Comparison of ENCODE assay signal across 8 mouse cellular contexts in genomic region chr3:69318131-69318951, GRCm38 (mm10). TPM values are rescaled to one million over a fixed set of nuclear protein-coding genes. Genes with fewer than 3 reads are reported as not detected.
A peak's percentile ranks its signal among the peaks of the same experiment; 100 is the strongest.
DNase-seq lines count a peak whose midpoint lies in the region; ATAC-seq and TF ChIP-seq lines count a peak whose summit lies in the region.

No protein-coding gene starts in this region.

- peak; percentile 43 to 48 for DNase-seq in cerebellum, adult 2 months
- no peak for DNase-seq in cerebellum, adult 8-10 months
- DNase-seq in c-Kit-positive CD71-positive TER-119-positive erythroid progenitor cells, embryonic 14.5 days (ENCODE audit: low spot score): peak; percentile 71
- DNase-seq in forebrain, postnatal 0 days: peak; percentile 24
- peak; percentile 60 for DNase-seq in urinary bladder, postnatal 25 days (ENCODE audit: low spot score)

- no peak for TF ChIP-seq CTCF in cerebellum, adult 2 months (IDR thresholded peaks at IDR 0.05; ENCODE audit: borderline replicate concordance, insufficient read depth, low read depth, low read length)
- TF ChIP-seq CTCF in forebrain, postnatal 0 days (IDR thresholded peaks at IDR 0.05; ENCODE audit: low read depth): no peak

- no peak overlapping the region for H3K27ac ChIP-seq in cerebellum, adult 2 months (ENCODE audit: insufficient read depth, low read length)
- no peak overlapping the region for H3K27ac ChIP-seq in forebrain, postnatal 0 days (ENCODE audit: low read depth, low read length)
- H3K27ac ChIP-seq in intestine, embryonic 15.5 days: no peak overlapping the region
- H3K27ac ChIP-seq in liver, embryonic 16.5 days (ENCODE audit: low read length): peak overlapping the region; percentile 87
- 0 out of 2 replicates have a peak overlapping the region, but pooled peaks have one; percentile 4 for H3K27ac ChIP-seq in neural tube, embryonic 15.5 days (replicated peaks)

- H3K4me2 ChIP-seq in forebrain, postnatal 0 days (ENCODE audit: low read depth): peak overlapping the region; percentile 92
- peak overlapping the region; percentile 95 for H3K4me2 ChIP-seq in intestine, embryonic 15.5 days (replicated peaks)
- peak overlapping the region; percentile 66 for H3K4me2 ChIP-seq in liver, embryonic 16.5 days (ENCODE audit: low read depth, low read length)
- H3K4me2 ChIP-seq in neural tube, embryonic 15.5 days: peak overlapping the region; percentile 95

- H3K4me3 ChIP-seq in cerebellum, adult 2 months (replicated peaks; ENCODE audit: insufficient read depth, low read depth, low read length): peak overlapping the region; percentile 91
- H3K4me3 ChIP-seq in forebrain, postnatal 0 days (ENCODE audit: low read depth, low read length): peak overlapping the region; percentile 92
- peak overlapping the region; percentile 67 for H3K4me3 ChIP-seq in intestine, embryonic 15.5 days (replicated peaks)
- H3K4me3 ChIP-seq in liver, embryonic 16.5 days (ENCODE audit: low read depth, low read length): peak overlapping the region; percentile 74
- peak overlapping the region; percentile 71 for H3K4me3 ChIP-seq in neural tube, embryonic 15.5 days (replicated peaks)

- H3K4me1 ChIP-seq in cerebellum, adult 2 months (ENCODE audit: control insufficient read depth, insufficient read depth, low read length): peaks cover 8% of the 10 kb centered on the region
- peaks cover 10% of the 10 kb centered on the region for H3K4me1 ChIP-seq in forebrain, postnatal 0 days (ENCODE audit: insufficient read depth)
- peaks cover 16% of the 10 kb centered on the region for H3K4me1 ChIP-seq in intestine, embryonic 15.5 days (replicated peaks)
- peaks cover 29% of the 10 kb centered on the region for H3K4me1 ChIP-seq in liver, embryonic 16.5 days (ENCODE audit: control insufficient read depth, low read depth, low read length)
- H3K4me1 ChIP-seq in neural tube, embryonic 15.5 days: peaks cover 40% of the 10 kb centered on the region

- 2% methylated on average over 25 of the region's 25 CpGs for WGBS in cerebellum, adult 2 months
- WGBS in forebrain, postnatal 0 days: 6% methylated on average over 25 of the region's 25 CpGs
- 5% methylated on average over 25 of the region's 25 CpGs for WGBS in intestine, embryonic 15.5 days
- WGBS in liver, embryonic 16.5 days (ENCODE audit: insufficient replicate concordance): 5% methylated on average over 25 of the region's 25 CpGs
- 8% methylated on average over 25 of the region's 25 CpGs for WGBS in neural tube, embryonic 15.5 days

- no peak for ATAC-seq in forebrain, postnatal 0 days
- ATAC-seq in intestine, embryonic 15.5 days: no peak
- peak; percentile 14; the same call in 1 of the 2 replicates for ATAC-seq in liver, embryonic 16.5 days (ENCODE audit: low read depth)
- no peak for ATAC-seq in neural tube, embryonic 15.5 days (ENCODE audit: low FRiP score)

- TF ChIP-seq POLR2A in cerebellum, adult 2 months (IDR thresholded peaks at IDR 0.05; ENCODE audit: borderline replicate concordance, insufficient read depth, low read length): no peak

- peak overlapping the region; percentile 87 for H3K9ac ChIP-seq in forebrain, postnatal 0 days
- peak overlapping the region; percentile 81 for H3K9ac ChIP-seq in intestine, embryonic 15.5 days
- peak overlapping the region; percentile 95 for H3K9ac ChIP-seq in liver, embryonic 16.5 days (ENCODE audit: low read depth, low read length)
- peak overlapping the region; percentile 87 for H3K9ac ChIP-seq in neural tube, embryonic 15.5 days (replicated peaks)

- no peaks in the 10 kb centered on the region for H3K36me3 ChIP-seq in forebrain, postnatal 0 days (ENCODE audit: insufficient read depth)
- H3K36me3 ChIP-seq in intestine, embryonic 15.5 days: no peaks in the 10 kb centered on the region
- H3K36me3 ChIP-seq in liver, embryonic 16.5 days (ENCODE audit: control insufficient read depth, insufficient read depth): no peaks in the 10 kb centered on the region
- H3K36me3 ChIP-seq in neural tube, embryonic 15.5 days: no peaks in the 10 kb centered on the region

- H3K9me3 ChIP-seq in forebrain, postnatal 0 days (ENCODE audit: low read length): no peaks in the 10 kb centered on the region
- no peaks in the 10 kb centered on the region for H3K9me3 ChIP-seq in intestine, embryonic 15.5 days
- no peaks in the 10 kb centered on the region for H3K9me3 ChIP-seq in liver, embryonic 16.5 days (replicated peaks; ENCODE audit: control insufficient read depth, low read length)
- no peaks in the 10 kb centered on the region for H3K9me3 ChIP-seq in neural tube, embryonic 15.5 days (replicated peaks)

- no peaks in the 10 kb centered on the region for H3K27me3 ChIP-seq in cerebellum, adult 2 months (ENCODE audit: control insufficient read depth, insufficient read depth, low read length)
- H3K27me3 ChIP-seq in forebrain, postnatal 0 days (ENCODE audit: insufficient read depth, low read length): no peaks in the 10 kb centered on the region
- H3K27me3 ChIP-seq in intestine, embryonic 15.5 days (replicated peaks): no peaks in the 10 kb centered on the region
- no peaks in the 10 kb centered on the region for H3K27me3 ChIP-seq in liver, embryonic 16.5 days (ENCODE audit: control insufficient read depth, insufficient read depth, low read depth, low read length)
- H3K27me3 ChIP-seq in neural tube, embryonic 15.5 days (replicated peaks): no peaks in the 10 kb centered on the region

RNA-seq across cellular contexts. Expression of gene Ppm1l, which starts 1.7 kb away (rescaled TPM):
- polyA plus RNA-seq in cerebellum, adult 2 months (2012; rRNA removed): 38.2 and 39.8 TPM in 2 replicates
- total RNA-seq in forebrain, postnatal 0 days (2014; rRNA removed): 21.6 and 27.6 TPM in 2 replicates
- polyA plus RNA-seq in forebrain, postnatal 0 days (2015; fragmentation: Nextera tagmentation; extraction: Ambion mirVana): 13.2 and 19.2 TPM in 2 replicates
- 4.9 and 5.8 TPM in 2 replicates for polyA plus RNA-seq in intestine, embryonic 15.5 days (2015; fragmentation: Nextera tagmentation; extraction: Ambion mirVana)
- polyA plus RNA-seq in liver, embryonic 16.5 days (2015; fragmentation: Nextera tagmentation; extraction: Ambion mirVana): 4.1 and 4.6 TPM in 2 replicates
- polyA plus RNA-seq in neural tube, embryonic 15.5 days (2015; fragmentation: Nextera tagmentation; extraction: Ambion mirVana): 20.3 and 24.2 TPM in 2 replicates

Comparison
In these comparisons a context has a peak if more than half of its experiments do, and no peak if none do; other contexts are left out.
1. H3K27ac ChIP-seq: peak in liver, embryonic 16.5 days (single experiment) and neural tube, embryonic 15.5 days (single experiment); none in cerebellum, adult 2 months (single experiment), forebrain, postnatal 0 days (single experiment) and intestine, embryonic 15.5 days (single experiment).
2. Peak in every context shown above with its lines, with median percentiles within 50 percentile points of each other: H3K4me3 ChIP-seq, H3K4me2 ChIP-seq and H3K9ac ChIP-seq.